Mouse (Mus musculus) thymus, postnatal 0 days (tissue): Measurements from ENCODE around the gene Homer3. TPM values are rescaled to one million over a fixed set of nuclear protein-coding genes. Genes with fewer than 3 reads are reported as not detected.

Experiments used
- DNase-seq: peaks from one replicate; pipeline ENCODE4 v3.0.0-alpha.2; 2015; ENCODE audit warnings: low spot score
- polyA plus RNA-seq: library from polyadenylated mRNA; unstranded; fragments of >200 nt; fragmentation: Nextera tagmentation; extraction: Ambion mirVana; gene quantifications from 2 replicates; pipeline ENCODE4 v1.2.1, GENCODE M21; 2015

The Homer3 gene
- polyA plus RNA-seq, 1 experiment from 2014 or later: 26.9 TPM

- no peak for DNase-seq
Measured at GRCm38 (mm10) chr8:70331526-70331925, 48.9 kb downstream of the Homer3 start.

DNA sequence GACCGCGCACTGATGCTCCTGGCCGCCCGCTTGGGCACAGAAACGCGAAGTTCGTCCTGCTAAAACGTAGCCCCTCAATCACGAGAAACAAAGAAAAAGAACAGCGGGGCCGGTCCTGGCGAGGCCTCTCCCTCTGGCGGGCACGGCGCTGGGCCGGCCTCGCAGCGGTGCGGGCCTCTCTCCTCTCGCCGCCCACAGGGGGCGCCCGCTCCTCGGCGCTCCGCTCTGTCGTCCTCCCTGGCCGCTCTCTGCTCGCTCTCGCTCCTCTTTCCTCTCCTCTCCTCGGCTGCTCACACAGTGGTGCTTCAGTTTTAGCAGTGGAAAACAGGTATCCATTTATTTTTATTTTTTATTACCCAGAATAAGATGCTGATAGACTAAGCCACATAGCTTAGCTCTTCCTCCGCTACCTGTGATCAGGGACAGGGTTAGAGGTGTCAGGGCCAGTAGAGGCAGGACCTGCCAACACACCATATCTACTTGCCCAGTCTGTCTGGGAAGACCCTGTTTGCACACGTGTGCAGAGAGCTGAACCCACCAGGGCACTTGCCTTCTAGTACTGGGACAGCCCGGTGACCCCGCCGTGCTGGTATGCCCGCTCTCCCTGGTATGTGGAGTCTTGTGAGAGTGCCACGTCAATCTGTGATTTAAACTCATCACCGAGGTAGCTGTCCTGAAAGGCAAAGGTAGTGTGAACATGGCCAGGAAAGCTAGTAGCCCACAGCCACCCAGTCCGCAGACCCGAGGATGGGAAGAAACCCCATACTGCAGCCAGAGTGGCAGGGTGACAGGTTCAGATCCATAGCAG lies 49.6 kb downstream of the Homer3 start:
- DNase-seq: no peak

DNA sequence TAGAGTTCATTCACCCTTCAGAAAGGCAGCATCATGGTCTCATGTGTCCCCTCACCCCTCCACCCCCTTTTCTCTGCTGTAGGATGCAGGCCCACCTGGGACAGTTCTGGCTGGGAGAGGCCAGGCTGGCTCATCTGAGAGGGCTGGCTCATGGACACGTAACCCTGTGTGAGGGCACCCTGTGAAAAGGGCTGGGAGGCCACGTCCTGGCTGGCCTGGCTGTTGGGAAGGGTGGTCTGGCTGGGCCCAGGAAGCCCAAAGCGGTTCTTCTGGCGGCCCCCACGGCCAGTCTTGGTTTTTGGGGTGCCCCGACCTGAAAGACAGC lies 50.2 kb downstream of the Homer3 start:
- DNase-seq: no peak

- no peak for DNase-seq
Measured at GRCm38 (mm10) chr8:70338931-70339330, 56.3 kb downstream of the Homer3 start.

- no peak for DNase-seq
Measured at GRCm38 (mm10) chr8:70340659-70341058, 58.0 kb downstream of the Homer3 start.

GRCm38 (mm10) chr8:70342007-70342406 lies 59.4 kb downstream of the Homer3 start:
- DNase-seq: no peak

DNA sequence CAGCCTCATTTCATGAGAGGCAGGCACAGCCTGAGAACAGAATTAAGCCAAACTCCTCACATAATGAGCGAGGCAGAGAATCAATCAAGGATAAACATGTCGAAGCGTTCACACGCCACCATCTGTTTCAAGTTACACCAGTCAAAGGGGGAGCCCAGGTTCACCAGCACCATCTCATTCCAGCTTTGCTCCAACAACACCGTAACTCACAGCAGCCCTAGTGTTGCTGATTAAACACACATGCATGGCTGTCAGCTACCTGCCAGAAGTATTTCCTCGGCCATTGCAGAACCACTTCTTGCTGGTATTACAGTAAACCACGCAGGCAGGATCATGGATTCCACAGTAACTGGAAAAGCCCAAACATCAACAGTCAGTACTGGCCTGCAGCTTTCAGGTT lies 60.4 kb downstream of the Homer3 start:
- no peak for DNase-seq

DNA sequence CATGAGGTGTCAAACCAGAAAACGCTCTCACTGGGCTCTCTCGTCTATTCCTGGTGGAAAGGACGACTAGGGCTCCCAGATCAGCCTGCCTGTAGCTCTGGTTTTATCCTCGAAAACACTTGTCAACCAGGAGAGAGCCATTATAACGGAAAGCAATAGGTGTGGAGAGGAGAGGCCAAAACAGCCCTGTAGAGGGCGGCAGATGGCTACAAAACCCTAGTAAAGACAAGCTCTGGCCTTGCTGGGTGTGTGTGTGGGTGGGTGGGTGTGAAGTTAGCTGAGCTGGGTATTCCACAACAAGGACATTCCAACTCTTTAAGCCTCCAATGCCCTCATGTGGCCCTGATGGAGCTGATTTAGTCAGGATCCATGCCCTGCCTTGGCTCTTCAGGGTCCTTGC lies 61.1 kb downstream of the Homer3 start:
- DNase-seq: peak; percentile 40

Other genes starting within 250 kb of the Homer3 start
- gene Mau2, start 240.1 kb upstream of the Homer3 start, polyA plus RNA-seq: 45.2 and 50.5 TPM in 2 replicates
- gene Sugp1, start 240.0 kb upstream of the Homer3 start, polyA plus RNA-seq: 40.7 and 44.3 TPM in 2 replicates
- 0.43 and 0.62 TPM in 2 replicates for gene Tm6sf2, start 209.9 kb upstream of the Homer3 start, polyA plus RNA-seq
- 0.07 TPM in 1 of 2 replicates, not detected in the other for gene Hapln4, start 199.4 kb upstream of the Homer3 start, polyA plus RNA-seq
- gene Ncan, start 162.0 kb upstream of the Homer3 start, polyA plus RNA-seq: 0.03 and 0.05 TPM in 2 replicates
- 51.9 and 60.6 TPM in 2 replicates for gene Nr2c2ap, start 151.5 kb upstream of the Homer3 start, polyA plus RNA-seq
- gene Rfxank, start 143.7 kb upstream of the Homer3 start, polyA plus RNA-seq: 21.7 and 24.1 TPM in 2 replicates
- 67.0 and 88.3 TPM in 2 replicates for gene Borcs8, start 143.3 kb upstream of the Homer3 start, polyA plus RNA-seq
- 7.5 and 9.8 TPM in 2 replicates for gene Mef2b, start 143.1 kb upstream of the Homer3 start, polyA plus RNA-seq
- 41.5 and 44.1 TPM in 2 replicates for gene Tmem161a, start 110.5 kb upstream of the Homer3 start, polyA plus RNA-seq
- gene Slc25a42, start 70.5 kb upstream of the Homer3 start, polyA plus RNA-seq: 6.2 and 9.0 TPM in 2 replicates
- gene Sugp2, start 48.6 kb upstream of the Homer3 start, polyA plus RNA-seq: 29.6 and 34.5 TPM in 2 replicates
- 17.9 and 18.4 TPM in 2 replicates for gene Armc6, start 48.4 kb upstream of the Homer3 start, polyA plus RNA-seq
- gene Ddx49, start 19.7 kb downstream of the Homer3 start, polyA plus RNA-seq: 53.6 and 58.1 TPM in 2 replicates
- gene Cope, start 19.7 kb downstream of the Homer3 start, polyA plus RNA-seq: 314 and 316 TPM in 2 replicates
- gene Cers1, start 32.9 kb downstream of the Homer3 start, polyA plus RNA-seq: 0.19 and 0.40 TPM in 2 replicates
- 0.13 TPM in 1 of 2 replicates, not detected in the other for gene Gdf1, start 47.0 kb downstream of the Homer3 start, polyA plus RNA-seq
- 16.4 and 22.6 TPM in 2 replicates for gene Upf1, start 70.5 kb downstream of the Homer3 start, polyA plus RNA-seq
- gene Comp, start 90.7 kb downstream of the Homer3 start, polyA plus RNA-seq: 1.6 and 2.2 TPM in 2 replicates
- gene Crtc1, start 156.8 kb downstream of the Homer3 start, polyA plus RNA-seq: 7.4 and 8.0 TPM in 2 replicates
- gene Klhl26, start 194.1 kb downstream of the Homer3 start, polyA plus RNA-seq: 8.0 and 8.4 TPM in 2 replicates
- gene Tmem59l, start 204.5 kb downstream of the Homer3 start, polyA plus RNA-seq: 0.09 and 0.10 TPM in 2 replicates
- gene Crlf1, start 210.3 kb downstream of the Homer3 start, polyA plus RNA-seq: 0.10 and 0.27 TPM in 2 replicates
- 170 and 181 TPM in 2 replicates for gene Rex1bd, start 223.9 kb downstream of the Homer3 start, polyA plus RNA-seq
- gene Uba52, start 228.0 kb downstream of the Homer3 start, polyA plus RNA-seq: 1,327 and 1,441 TPM in 2 replicates
- 309 and 319 TPM in 2 replicates for gene Fkbp8, start 244.9 kb downstream of the Homer3 start, polyA plus RNA-seq
- gene Kxd1, start 245.1 kb downstream of the Homer3 start, polyA plus RNA-seq: 66.8 and 68.6 TPM in 2 replicates